Mouse (Mus musculus) heart, adult 2 months (tissue): ENCODE results near the gene BC107364.

Experiments
- CTCF ChIP-seq: fragments of 200-600 bp; IDR thresholded peaks from 2 replicates; pipeline ENCODE4 v1.8.1; 2022; ENCODE audit warnings: antibody characterized with exemption, mild to moderate bottlenecking, moderate library complexity
- POLR2A ChIP-seq: fragments of 200-500 bp; IDR thresholded peaks from 2 replicates; pipeline ENCODE4 v1.6.1; 2011; ENCODE audit warnings: mild to moderate bottlenecking, low read depth, low read length, control low read depth; ENCODE audit not compliant: insufficient read depth

- TF ChIP-seq CTCF: no peak
- no peak for TF ChIP-seq POLR2A
These were observed 31.3 kb downstream of the BC107364 start for GRCm38 (mm10) chr3:96420796-96421195.
